Mouse (Mus musculus) spleen, adult 12 weeks (tissue): ENCODE data around the gene Akr1cl.
A peak's percentile ranks its signal among the peaks of the same experiment; 100 is the strongest.
"Not testable (repeated sequence)": the region's sequence is repeated elsewhere in the genome, so short reads cannot be mapped to it uniquely, and the experiment has no call there.

Experiments
- DNase-seq: peaks from one replicate; pipeline ENCODE4 v3.0.0; 2022; ENCODE audit warnings: low spot score

Gene Akr1cl

GRCm38 (mm10) chr1:65032641-65033040, at the start of gene Akr1cl:
Akr1cl (minus strand) TSS chr1:65032759.
- no peak for DNase-seq

GRCm38 (mm10) chr1:65082188-65082587, 49.6 kb upstream of the Akr1cl start, which contains the start of gene Crygb:
Crygb (minus strand) TSS chr1:65082288.
- DNase-seq: no peak

GRCm38 (mm10) chr1:65075607-65076006, 43.0 kb upstream of the Akr1cl start:
- DNase-seq: no peak

GRCm38 (mm10) chr1:65073589-65073988, 41.0 kb upstream of the Akr1cl start, which contains the start of gene Crygc:
Crygc (minus strand) TSS chr1:65073689.
- DNase-seq: no peak

- DNase-seq: no peak
Observed at GRCm38 (mm10) chr1:65067842-65068241, 35.3 kb upstream of the Akr1cl start.

GRCm38 (mm10) chr1:65064201-65064600, 31.6 kb upstream of the Akr1cl start:
- DNase-seq: no peak

GRCm38 (mm10) chr1:65063352-65063751, 30.8 kb upstream of the Akr1cl start, which contains the start of gene Crygd:
Crygd (minus strand) TSS chr1:65063452.
- no peak for DNase-seq

GRCm38 (mm10) chr1:65052140-65052539, 19.6 kb upstream of the Akr1cl start:
- no peak for DNase-seq

- DNase-seq: no peak
Observed at GRCm38 (mm10) chr1:65051696-65052095, 19.1 kb upstream of the Akr1cl start.

- DNase-seq: not testable (repeated sequence)
Observed at GRCm38 (mm10) chr1:65050952-65051351, 18.4 kb upstream of the Akr1cl start, which contains the start of gene Cryge. Cryge (minus strand) TSS chr1:65051149.

GRCm38 (mm10) chr1:65048781-65049180, 16.2 kb upstream of the Akr1cl start:
- DNase-seq: no peak

- no peak for DNase-seq
Observed at GRCm38 (mm10) chr1:65046401-65047109, 14.0 kb upstream of the Akr1cl start.

GRCm38 (mm10) chr1:65043433-65043832, 10.9 kb upstream of the Akr1cl start:
- no peak for DNase-seq

- no peak for DNase-seq
Observed at GRCm38 (mm10) chr1:65041837-65042236, 9.3 kb upstream of the Akr1cl start.

- no peak for DNase-seq
Observed at GRCm38 (mm10) chr1:65040806-65041205, 8.2 kb upstream of the Akr1cl start.

- no peak for DNase-seq
Observed at GRCm38 (mm10) chr1:65039679-65040078, 7.1 kb upstream of the Akr1cl start.

GRCm38 (mm10) chr1:65037542-65037941, 5.0 kb upstream of the Akr1cl start:
- DNase-seq: no peak

- DNase-seq: no peak
Observed at GRCm38 (mm10) chr1:65035513-65035912, 3.0 kb upstream of the Akr1cl start.

- DNase-seq: no peak
Observed at GRCm38 (mm10) chr1:65028206-65028605, 4.4 kb downstream of the Akr1cl start.

- DNase-seq: no peak
Observed at GRCm38 (mm10) chr1:65012726-65013125, 19.8 kb downstream of the Akr1cl start.

GRCm38 (mm10) chr1:65010153-65010552, 22.4 kb downstream of the Akr1cl start:
- peak; percentile 28 for DNase-seq

GRCm38 (mm10) chr1:65005575-65005974, 27.0 kb downstream of the Akr1cl start:
- DNase-seq: no peak

GRCm38 (mm10) chr1:65004526-65004925, 28.0 kb downstream of the Akr1cl start:
- no peak for DNase-seq

GRCm38 (mm10) chr1:64993206-64993605, 39.4 kb downstream of the Akr1cl start:
- no peak for DNase-seq
